Comparison of ENCODE assay signal across 7 mouse cellular contexts in genomic region chr7:34606051-34606450, GRCm38 (mm10). TPM values are rescaled to one million over a fixed set of nuclear protein-coding genes. Genes with fewer than 3 reads are reported as not detected.
DNase-seq lines count a peak whose midpoint lies in the region; ATAC-seq lines count a peak whose summit lies in the region.

No protein-coding gene starts in this region.

- 10% methylated on average over 15 of the region's 15 CpGs for WGBS in embryonic facial prominence, embryonic 13.5 days
- 27% methylated on average over 15 of the region's 15 CpGs for WGBS in hindbrain, embryonic 12.5 days
- 25% methylated on average over 15 of the region's 15 CpGs for whole genome bisulfite sequencing in midbrain, embryonic 14.5 days

- H3K4me2 ChIP-seq in embryonic facial prominence, embryonic 13.5 days, result peak overlapping the region; percentile 51
- H3K4me2 ChIP-seq in hindbrain, embryonic 12.5 days (replicated peaks), result peak overlapping the region; percentile 39
- peak overlapping the region; percentile 43 for H3K4me2 ChIP-seq in midbrain, embryonic 14.5 days (ENCODE audit: low read length)

- peak; percentile 14 for DNase-seq in kidney, adult 18-20 months
- DNase-seq in kidney, adult 8-10 months, result no peak
- peak; percentile 73 for DNase-seq in midbrain, embryonic 14.5 days
- no peak for DNase-seq in natural killer cell, adult 2 months (ENCODE audit: low spot score in 2 of 2)
- DNase-seq in left cerebral cortex, adult 8-10 months (ENCODE audit: low spot score in 2 of 2), result no peak

- no peaks in the 10 kb centered on the region for H3K27me3 ChIP-seq in embryonic facial prominence, embryonic 13.5 days
- no peaks in the 10 kb centered on the region for H3K27me3 ChIP-seq in hindbrain, embryonic 12.5 days
- no peaks in the 10 kb centered on the region for H3K27me3 ChIP-seq in midbrain, embryonic 14.5 days (ENCODE audit: control insufficient read depth, insufficient read depth, low read length)

- peak overlapping the region; percentile 90 for H3K27ac ChIP-seq in embryonic facial prominence, embryonic 13.5 days
- H3K27ac ChIP-seq in hindbrain, embryonic 12.5 days, result peak overlapping the region; percentile 86
- H3K27ac ChIP-seq in midbrain, embryonic 14.5 days (replicated peaks; ENCODE audit: low read depth, low read length), result peak overlapping the region; percentile 81

- ATAC-seq in embryonic facial prominence, embryonic 13.5 days (ENCODE audit: insufficient number of reproducible peaks, insufficient read depth, low FRiP score, low TSS enrichment, low read depth), result no peak
- peak; percentile 65 for ATAC-seq in hindbrain, embryonic 12.5 days (ENCODE audit: low FRiP score)
- ATAC-seq in midbrain, embryonic 14.5 days (ENCODE audit: low FRiP score, low TSS enrichment), result 0 out of 2 replicates have a peak, but pooled peaks have one; percentile 17

- no peaks in the 10 kb centered on the region for H3K36me3 ChIP-seq in embryonic facial prominence, embryonic 13.5 days
- no peaks in the 10 kb centered on the region for H3K36me3 ChIP-seq in hindbrain, embryonic 12.5 days
- no peaks in the 10 kb centered on the region for H3K36me3 ChIP-seq in midbrain, embryonic 14.5 days (ENCODE audit: control insufficient read depth, insufficient read depth, low read length)

- no peak overlapping the region for H3K4me3 ChIP-seq in embryonic facial prominence, embryonic 13.5 days
- peak overlapping the region; percentile 14; the same call in 1 of the 2 replicates for H3K4me3 ChIP-seq in hindbrain, embryonic 12.5 days
- H3K4me3 ChIP-seq in midbrain, embryonic 14.5 days (replicated peaks; ENCODE audit: low read depth, low read length), result no peak overlapping the region

- peak overlapping the region; percentile 63 for H3K9ac ChIP-seq in embryonic facial prominence, embryonic 13.5 days
- H3K9ac ChIP-seq in hindbrain, embryonic 12.5 days, result peak overlapping the region; percentile 49; the same call in 1 of the 2 replicates
- H3K9ac ChIP-seq in midbrain, embryonic 14.5 days (replicated peaks; ENCODE audit: low read length), result peak overlapping the region; percentile 46; the same call in 1 of the 2 replicates

- H3K4me1 ChIP-seq in embryonic facial prominence, embryonic 13.5 days, result peaks cover 52% of the 10 kb centered on the region
- peaks cover 32% of the 10 kb centered on the region for H3K4me1 ChIP-seq in hindbrain, embryonic 12.5 days
- peaks cover 22% of the 10 kb centered on the region for H3K4me1 ChIP-seq in midbrain, embryonic 14.5 days (ENCODE audit: control insufficient read depth, insufficient read depth, low read length)

- H3K9me3 ChIP-seq in embryonic facial prominence, embryonic 13.5 days, result no peaks in the 10 kb centered on the region
- H3K9me3 ChIP-seq in hindbrain, embryonic 12.5 days (replicated peaks), result no peaks in the 10 kb centered on the region; the same call in 1 of the 2 replicates
- no peaks in the 10 kb centered on the region for H3K9me3 ChIP-seq in midbrain, embryonic 14.5 days (ENCODE audit: control insufficient read depth, low read length)

RNA-seq across cellular contexts. Expression of gene Kctd15, which starts 50.5 kb away (rescaled TPM):
- polyA plus RNA-seq in embryonic facial prominence, embryonic 13.5 days (2015; fragmentation: Nextera tagmentation; extraction: Ambion mirVana), result 52.9 and 59.2 TPM in 2 replicates
- polyA plus RNA-seq in hindbrain, embryonic 12.5 days (2016; fragmentation: Nextera tagmentation; extraction: Ambion mirVana), result 36.9 and 42.1 TPM in 2 replicates
- 17.5 and 29.1 TPM in 2 replicates for polyA plus RNA-seq in midbrain, embryonic 14.5 days (2014; fragmentation: Nextera tagmentation; extraction: Ambion mirVana)
- 10 to 100 TPM; 10.5 to 12.8 (median 11.6) TPM for total RNA-seq in left cerebral cortex, adult 8-10 months (2022)

Comparison
In these comparisons a context has a peak if more than half of its experiments do, and no peak if none do; other contexts are left out.
1. DNase-seq: peak in kidney, adult 18-20 months (single experiment) and midbrain, embryonic 14.5 days (single experiment); none in kidney, adult 8-10 months (0 of 2), natural killer cell, adult 2 months (0 of 2) and left cerebral cortex, adult 8-10 months (0 of 2).
2. Peak in every context shown above with its lines, with median percentiles within 50 percentile points of each other: H3K27ac ChIP-seq, H3K4me2 ChIP-seq and H3K9ac ChIP-seq.